Mouse (Mus musculus) hindbrain, embryonic 15.5 days (tissue): ENCODE data around the gene Rab44. TPM values are rescaled to one million over a fixed set of nuclear protein-coding genes. Genes with fewer than 3 reads are reported as not detected.
A peak's percentile ranks its signal among the peaks of the same experiment; 100 is the strongest.

Experiments used
- ATAC-seq: fragments of 200-750 bp; cut with Nextera tagmentation; 2 replicates; pipeline ENCODE4 v1.8.0; 2017; ENCODE audit warnings: low read depth, moderate number of reproducible peaks, moderate TSS enrichment; ENCODE audit not compliant: low FRiP score
- H3K27ac ChIP-seq: fragments of 300-500 bp; sonication (generic); replicated peaks from 2 replicates; pipeline ENCODE4 v1.5.1; 2015; ENCODE audit warnings: mild to moderate bottlenecking, inconsistent platforms
- H3K27me3 ChIP-seq: fragments of 300-500 bp; sonication (generic); 2 replicates; pipeline ENCODE4 v1.6.1; 2015; ENCODE audit warnings: control low read depth, inconsistent platforms
- H3K36me3 ChIP-seq: fragments of 300-500 bp; sonication (generic); 2 replicates; pipeline ENCODE4 v1.6.1; 2015; ENCODE audit warnings: control low read depth, inconsistent platforms
- H3K4me1 ChIP-seq: fragments of 300-500 bp; sonication (generic); replicated peaks from 2 replicates; pipeline ENCODE4 v1.6.1; 2015; ENCODE audit warnings: control low read depth, inconsistent platforms
- H3K4me2 ChIP-seq: fragments of 300-500 bp; sonication (generic); 2 replicates; pipeline ENCODE4 v1.6.1; 2015; ENCODE audit warnings: moderate library complexity, mild to moderate bottlenecking, inconsistent platforms
- H3K4me3 ChIP-seq: fragments of 300-500 bp; sonication (generic); 2 replicates; pipeline ENCODE4 v1.5.1; 2015; ENCODE audit warnings: mild to moderate bottlenecking, inconsistent platforms
- H3K9ac ChIP-seq: fragments of 300-500 bp; sonication (generic); 2 replicates; pipeline ENCODE4 v1.6.1; 2015; ENCODE audit warnings: inconsistent platforms
- H3K9me3 ChIP-seq: fragments of 300-500 bp; sonication (generic); 2 replicates; pipeline ENCODE4 v1.6.1; 2016; ENCODE audit warnings: control low read depth, inconsistent platforms
- WGBS: fragments of 180-500 bp; shearing (Covaris S2); methylation state at CpG from one replicate; pipeline ENCODE4 v1.1.7; 2015; 5-methylcytosine and 5-hydroxymethylcytosine counted together
- polyA plus RNA-seq: library from polyadenylated mRNA; unstranded; fragments of >200 nt; fragmentation: Nextera tagmentation; extraction: Ambion mirVana; gene quantifications from 2 replicates; pipeline ENCODE4 v1.2.1, GENCODE M21; 2015

Gene Rab44
- polyA plus RNA-seq, 1 experiment from 2014 or later: 0.09 TPM

DNA sequence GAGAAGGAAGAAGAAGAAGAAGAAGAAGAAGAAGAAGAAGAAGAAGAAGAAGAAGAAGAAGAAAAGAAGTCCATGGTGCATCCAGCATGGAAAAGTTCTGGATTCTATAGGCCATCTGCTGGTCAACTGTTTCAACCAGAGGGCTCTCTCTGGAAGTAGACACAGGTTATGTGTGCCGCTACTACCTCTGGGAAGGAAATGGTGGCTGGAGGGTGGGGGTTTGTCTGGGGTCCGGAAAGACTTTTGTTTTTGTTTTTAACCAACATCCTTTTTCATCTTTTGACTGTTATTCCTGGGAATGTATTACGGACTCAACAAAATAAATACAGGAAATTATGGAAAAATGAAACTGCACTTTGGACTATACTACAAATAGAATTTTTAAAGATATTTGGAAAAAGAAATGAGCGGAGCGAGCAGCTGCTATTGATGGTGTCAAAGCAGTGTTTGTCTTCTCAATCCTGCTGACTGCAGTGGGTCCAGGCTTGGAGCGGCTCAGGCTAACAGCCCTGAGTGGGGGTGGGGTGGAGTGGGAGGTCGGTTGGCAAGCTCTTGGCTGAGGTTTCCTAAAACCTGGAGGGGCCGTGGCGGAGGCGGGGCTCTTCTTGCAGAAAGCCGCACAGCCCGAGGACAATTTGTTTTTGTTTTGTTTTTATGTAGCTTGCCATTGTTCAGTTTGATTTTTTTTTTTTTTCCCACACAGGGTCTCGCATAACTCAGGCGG is 36.0 kb upstream of the Rab44 start:
- Histone ChIP-seq H3K9me3 (no peaks in the 10 kb centered on the region), H3K36me3 (no peaks in the 10 kb centered on the region), H3K27ac (peak overlapping the region; percentile 54; the same call in 1 of the 2 replicates), H3K4me1 (peaks cover 22% of the 10 kb centered on the region), H3K4me2 (peak overlapping the region; percentile 46), H3K4me3 (peak overlapping the region; percentile 15), H3K27me3 (peaks cover 15% of the 10 kb centered on the region; the same call in 1 of the 2 replicates), H3K9ac (no peak overlapping the region)
- ATAC-seq: peak; percentile 66; the same call in 1 of the 2 replicates
- 20% methylated on average over 14 of the region's 14 CpGs for WGBS

DNA sequence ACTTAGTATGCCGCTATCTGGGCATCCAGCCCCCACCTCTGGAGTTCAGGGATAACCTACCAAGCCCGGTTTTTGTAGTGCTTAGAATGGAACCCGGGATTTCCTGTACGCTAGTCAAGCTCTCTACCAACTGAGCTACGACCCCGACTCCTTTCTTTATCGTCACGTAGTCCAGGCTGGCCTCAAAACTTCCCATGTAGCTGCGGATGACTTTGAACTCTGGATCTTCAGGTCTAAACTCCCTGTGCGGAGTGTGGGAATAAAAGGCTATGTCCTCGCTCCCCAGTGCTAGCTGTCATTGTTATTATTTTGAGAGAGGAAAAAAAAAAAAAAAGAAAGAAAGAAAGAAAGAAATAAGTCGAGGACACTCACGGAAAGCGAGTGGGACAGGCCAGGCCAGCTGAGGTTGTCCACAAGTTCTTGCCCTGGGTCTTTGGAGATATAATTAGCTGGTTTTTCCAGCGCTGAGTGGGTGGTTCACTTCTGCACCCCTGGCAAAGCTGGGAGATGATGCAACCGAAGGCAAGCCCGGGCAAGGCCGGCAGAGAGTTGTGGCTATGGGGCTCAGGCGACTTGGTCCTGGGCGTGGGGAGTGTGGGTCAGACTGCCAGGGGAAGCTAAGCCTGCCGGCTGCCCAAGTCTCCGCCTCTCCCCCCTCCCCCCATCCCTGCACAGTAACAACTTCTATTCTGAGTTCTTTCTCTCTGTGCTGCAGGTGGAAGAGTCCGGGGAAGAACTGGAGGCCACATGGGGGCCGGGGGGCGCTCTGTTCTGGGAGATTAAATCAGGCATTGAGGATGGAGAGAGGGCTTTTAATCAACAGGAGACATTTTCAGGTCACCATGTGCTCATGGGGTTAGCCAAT is 35.2 kb upstream of the Rab44 start:
- H3K4me1 ChIP-seq: peaks cover 22% of the 10 kb centered on the region
- H3K36me3 ChIP-seq: no peaks in the 10 kb centered on the region
- peak overlapping the region; percentile 46 for H3K4me2 ChIP-seq
- H3K9me3 ChIP-seq: no peaks in the 10 kb centered on the region
- WGBS: 8% methylated on average over 25 of the region's 25 CpGs
- ATAC-seq: peak; percentile 45; the same call in 1 of the 2 replicates
- H3K4me3 ChIP-seq: peak overlapping the region; percentile 15
- H3K27ac ChIP-seq: peak overlapping the region; percentile 54; the same call in 1 of the 2 replicates
- peaks cover 15% of the 10 kb centered on the region; the same call in 1 of the 2 replicates for H3K27me3 ChIP-seq
- H3K9ac ChIP-seq: no peak overlapping the region

DNA sequence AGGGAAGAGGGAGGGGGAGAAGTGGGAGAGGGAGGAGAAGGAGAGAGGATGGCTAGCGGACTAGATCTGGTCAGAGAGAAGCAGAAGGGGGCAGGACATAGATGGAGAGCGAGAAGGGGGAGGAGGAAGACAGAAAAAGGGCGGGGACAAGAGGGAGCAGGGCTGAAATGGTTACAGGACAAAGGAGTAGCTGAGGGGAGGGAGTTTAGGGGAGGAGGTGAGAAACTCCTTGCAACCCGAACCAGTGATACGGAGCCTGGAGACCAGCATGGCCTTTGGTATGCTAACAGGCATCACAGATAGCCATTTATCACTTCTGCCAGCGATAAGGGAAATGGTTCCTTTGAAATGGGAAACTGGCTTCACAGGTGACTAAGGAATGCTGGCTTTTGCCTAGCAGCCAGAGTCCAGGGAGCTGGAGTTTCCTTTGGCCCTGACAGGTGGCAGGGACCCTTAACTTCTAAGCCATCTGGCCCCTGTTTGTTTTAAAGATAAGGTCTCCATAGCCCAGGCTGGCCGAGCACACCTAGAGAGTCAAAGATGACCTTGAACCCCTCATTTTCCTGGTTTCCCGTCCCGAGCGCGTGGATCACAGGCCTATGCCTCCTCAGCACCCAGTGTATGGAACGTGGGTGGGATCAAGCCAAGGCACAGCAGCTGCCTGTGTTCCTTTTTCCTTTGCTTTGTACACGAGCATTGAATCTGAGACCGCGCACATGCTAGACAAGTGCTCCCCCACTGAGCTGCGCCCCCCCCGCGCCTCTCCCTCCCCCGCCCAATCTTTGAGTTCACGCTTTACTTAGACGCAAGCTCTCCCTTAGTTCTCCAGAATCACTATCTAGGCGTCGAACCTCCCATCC is 33.0 kb upstream of the Rab44 start:
- Histone ChIP-seq H3K27ac (no peak overlapping the region), H3K4me2 (peak overlapping the region; percentile 40), H3K4me3 (no peak overlapping the region), H3K4me1 (peaks cover 22% of the 10 kb centered on the region), H3K36me3 (no peaks in the 10 kb centered on the region), H3K9ac (no peak overlapping the region), H3K9me3 (no peaks in the 10 kb centered on the region), H3K27me3 (peaks cover 15% of the 10 kb centered on the region; the same call in 1 of the 2 replicates)
- ATAC-seq: no peak
- WGBS: 4% methylated on average over 22 of the region's 23 CpGs

DNA sequence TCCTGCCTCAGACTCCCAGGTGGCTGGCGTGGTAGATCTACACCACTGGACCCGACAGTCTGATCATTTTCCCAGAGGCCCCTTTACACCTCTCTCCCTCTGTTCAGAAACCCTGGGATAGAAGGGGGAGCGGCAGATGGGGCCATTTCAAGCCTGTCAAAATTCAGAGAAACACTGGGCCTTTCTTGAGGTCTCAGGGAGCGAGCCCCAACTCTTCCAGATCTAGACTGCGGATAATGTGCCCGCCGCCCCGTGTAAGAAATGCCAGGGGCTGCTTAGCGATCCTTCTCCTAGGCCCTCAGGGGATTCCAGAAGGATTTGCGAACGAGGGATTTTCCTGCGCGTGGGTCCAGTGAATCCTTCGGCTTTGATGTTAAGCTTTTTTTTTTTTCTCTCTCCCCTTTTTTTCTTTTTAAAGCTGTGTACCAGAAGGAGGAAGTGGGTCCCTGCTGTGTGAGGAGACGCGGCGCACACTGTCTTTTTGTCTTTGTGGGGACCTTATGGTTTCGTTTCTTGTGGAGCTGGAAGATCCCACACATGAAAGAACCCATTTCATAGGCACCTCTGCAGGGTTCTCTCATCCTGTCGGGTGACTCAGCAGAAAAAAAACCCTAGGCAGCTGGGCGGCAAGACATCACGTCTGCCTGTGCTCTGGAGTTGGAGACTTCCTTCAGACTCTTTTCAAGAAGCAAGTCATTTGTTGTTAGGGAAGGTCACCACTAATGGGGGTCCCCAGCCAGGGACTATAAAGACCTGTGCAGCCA is 32.1 kb upstream of the Rab44 start:
- Histone ChIP-seq H3K4me1 (peaks cover 22% of the 10 kb centered on the region), H3K36me3 (no peaks in the 10 kb centered on the region), H3K9ac (no peak overlapping the region), H3K4me3 (no peak overlapping the region), H3K9me3 (no peaks in the 10 kb centered on the region), H3K27me3 (peaks cover 15% of the 10 kb centered on the region; the same call in 1 of the 2 replicates), H3K27ac (no peak overlapping the region), H3K4me2 (peak overlapping the region; percentile 40)
- 4% methylated on average over 21 of the region's 21 CpGs for WGBS
- ATAC-seq: peak; percentile 29; the same call in 1 of the 2 replicates

DNA sequence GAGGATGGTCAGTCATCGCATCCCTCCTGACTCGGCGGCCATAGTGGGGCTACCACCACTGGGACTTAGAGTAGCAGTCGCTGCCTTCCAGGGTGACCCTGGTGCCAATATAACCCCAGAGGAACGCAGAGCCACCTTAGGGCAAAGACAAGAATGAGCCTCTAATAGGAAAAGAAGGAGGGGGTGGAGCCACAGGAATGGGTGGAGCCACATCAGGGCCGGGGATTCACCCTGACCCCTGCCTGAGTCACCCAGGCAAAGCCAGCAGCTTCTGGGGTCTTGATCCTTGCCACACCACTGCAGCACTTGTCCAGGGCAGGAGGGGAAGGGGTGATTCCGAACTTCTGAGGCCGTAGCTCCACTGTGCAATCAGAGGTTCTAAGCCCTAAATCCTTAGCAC is 30.4 kb upstream of the Rab44 start:
- peaks cover 17% of the 10 kb centered on the region for H3K4me1 ChIP-seq
- ATAC-seq: no peak
- H3K9me3 ChIP-seq: no peaks in the 10 kb centered on the region
- no peak overlapping the region for H3K27ac ChIP-seq
- H3K36me3 ChIP-seq: no peaks in the 10 kb centered on the region
- H3K9ac ChIP-seq: no peak overlapping the region
- H3K4me2 ChIP-seq: no peak overlapping the region
- WGBS: 92% methylated on average over 8 of the region's 8 CpGs
- H3K4me3 ChIP-seq: no peak overlapping the region
- peaks cover 15% of the 10 kb centered on the region; the same call in 1 of the 2 replicates for H3K27me3 ChIP-seq

DNA sequence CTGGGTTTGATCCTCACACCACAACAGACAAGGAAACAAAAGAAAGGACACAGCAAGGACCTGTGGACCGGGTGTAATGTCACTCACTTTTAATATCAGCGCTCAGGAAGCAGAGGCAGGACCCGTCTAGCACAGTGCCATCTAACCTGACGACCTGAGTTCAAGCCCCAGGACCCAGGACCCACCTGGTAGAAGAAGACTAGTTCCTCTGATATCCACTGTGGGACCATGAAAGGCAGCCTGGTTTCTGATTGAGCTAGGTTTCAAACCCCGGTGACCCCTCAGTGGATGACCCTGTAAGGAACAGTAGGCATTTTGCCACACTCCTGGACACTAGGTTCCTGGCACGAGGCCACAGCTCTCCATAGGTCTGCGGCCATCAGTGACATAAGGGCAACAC is 29.3 kb upstream of the Rab44 start:
- Histone ChIP-seq H3K9ac (no peak overlapping the region), H3K9me3 (no peaks in the 10 kb centered on the region), H3K27ac (no peak overlapping the region), H3K4me2 (no peak overlapping the region), H3K27me3 (peaks cover 15% of the 10 kb centered on the region; the same call in 1 of the 2 replicates), H3K4me3 (no peak overlapping the region), H3K36me3 (no peaks in the 10 kb centered on the region), H3K4me1 (peaks cover 17% of the 10 kb centered on the region)
- no peak for ATAC-seq
- 95% methylated on average over 7 of the region's 7 CpGs for WGBS

DNA sequence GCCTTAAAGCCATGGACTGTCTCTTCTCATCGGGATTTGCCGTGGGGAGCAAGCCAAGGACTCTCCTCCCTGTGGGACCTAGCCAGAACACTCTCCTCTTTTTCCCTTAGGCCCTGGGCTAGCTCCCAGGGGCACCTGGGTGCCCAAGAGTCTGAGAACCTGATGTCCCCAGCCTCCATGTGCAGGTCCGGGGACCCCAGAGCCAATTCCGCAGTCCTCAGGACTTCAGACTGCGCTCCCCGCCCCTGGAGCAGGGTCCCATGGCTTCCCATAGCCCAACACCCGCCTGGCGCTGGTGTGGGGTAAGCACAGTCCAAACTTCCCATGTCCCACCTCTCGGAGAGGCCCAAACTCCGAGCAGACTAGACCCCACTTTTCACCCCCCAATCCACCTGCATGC is 28.7 kb upstream of the Rab44 start:
- no peaks in the 10 kb centered on the region for H3K9me3 ChIP-seq
- WGBS: 83% methylated on average over 10 of the region's 10 CpGs

DNA sequence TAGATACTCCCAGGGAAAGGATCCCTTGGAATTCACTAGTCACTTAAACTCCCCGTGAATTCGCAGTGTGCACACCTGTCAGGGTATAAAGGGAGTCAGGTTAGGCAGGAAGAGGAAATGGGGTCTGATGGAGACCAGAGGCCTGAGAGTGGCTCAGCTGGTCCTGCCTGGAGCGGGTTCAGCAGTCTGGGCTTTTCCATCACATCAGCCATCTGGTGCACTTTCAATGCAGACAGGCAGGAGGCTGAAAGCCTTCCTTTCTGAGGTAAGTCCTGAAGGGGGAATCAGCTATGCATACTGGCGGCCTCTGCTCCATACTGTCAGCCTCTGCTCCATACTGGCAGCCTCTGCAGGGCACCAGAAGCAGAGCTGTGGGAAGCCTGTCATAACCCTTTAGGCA is 27.0 kb upstream of the Rab44 start:
- no peak overlapping the region for H3K4me2 ChIP-seq
- H3K9me3 ChIP-seq: no peaks in the 10 kb centered on the region
- H3K36me3 ChIP-seq: no peaks in the 10 kb centered on the region
- peaks cover 4% of the 10 kb centered on the region; the same call in 1 of the 2 replicates for H3K4me1 ChIP-seq
- no peak for ATAC-seq
- H3K9ac ChIP-seq: no peak overlapping the region
- H3K4me3 ChIP-seq: no peak overlapping the region
- 68% methylated on average over 4 of the region's 4 CpGs for WGBS
- 0 out of 2 replicates have a peak, but pooled peaks cover 8% of the 10 kb centered on the region for H3K27me3 ChIP-seq
- H3K27ac ChIP-seq: no peak overlapping the region

More for the DNA sequence above, 28.7 kb upstream of the Rab44 start:
- Histone ChIP-seq H3K9ac (no peak overlapping the region), H3K4me3 (no peak overlapping the region), H3K27ac (no peak overlapping the region), H3K4me1 (peaks cover 17% of the 10 kb centered on the region), H3K36me3 (no peaks in the 10 kb centered on the region), H3K4me2 (no peak overlapping the region), H3K27me3 (peaks cover 11% of the 10 kb centered on the region; the same call in 1 of the 2 replicates)
- ATAC-seq: no peak

DNA sequence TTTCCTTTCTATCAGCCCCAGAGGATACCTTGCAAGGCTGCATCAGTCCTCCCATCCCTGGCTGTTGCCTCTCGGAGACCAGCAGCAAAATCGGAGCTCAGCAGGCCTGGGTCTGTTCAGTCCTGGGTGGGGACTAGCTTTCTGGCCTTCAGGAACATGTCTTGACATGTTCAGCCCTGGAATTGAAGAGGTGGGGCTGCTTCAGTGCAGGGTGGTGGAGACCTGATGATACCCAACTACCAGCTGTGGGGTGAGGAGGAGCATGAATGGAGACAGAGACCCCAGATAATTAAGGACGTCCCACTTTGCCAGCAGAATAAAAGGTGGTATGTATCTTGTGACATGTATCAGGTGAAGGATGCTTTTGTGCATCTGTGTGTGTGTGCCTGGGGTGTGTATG is 23.2 kb upstream of the Rab44 start, which contains the start of gene Cdkn1a:
TSS of gene Cdkn1a (plus strand) at position 201 of the 400 bp plus-strand sequence.
- no peak for ATAC-seq
- no peak within 1 kb of the TSS for H3K27ac ChIP-seq
- no peak within 1 kb of the TSS for H3K9ac ChIP-seq
- H3K36me3 ChIP-seq: no peaks in the 10 kb centered on the region
- no peak within 1 kb of the TSS for H3K4me2 ChIP-seq
- no peaks in the 10 kb centered on the region for H3K9me3 ChIP-seq
- H3K4me1 ChIP-seq: peaks cover 23% of the 10 kb centered on the region
- peaks cover 7% of the 10 kb centered on the region; the same call in 1 of the 2 replicates for H3K27me3 ChIP-seq
- no peak within 1 kb of the TSS for H3K4me3 ChIP-seq
- 84% methylated on average over 3 of the region's 3 CpGs for WGBS

DNA sequence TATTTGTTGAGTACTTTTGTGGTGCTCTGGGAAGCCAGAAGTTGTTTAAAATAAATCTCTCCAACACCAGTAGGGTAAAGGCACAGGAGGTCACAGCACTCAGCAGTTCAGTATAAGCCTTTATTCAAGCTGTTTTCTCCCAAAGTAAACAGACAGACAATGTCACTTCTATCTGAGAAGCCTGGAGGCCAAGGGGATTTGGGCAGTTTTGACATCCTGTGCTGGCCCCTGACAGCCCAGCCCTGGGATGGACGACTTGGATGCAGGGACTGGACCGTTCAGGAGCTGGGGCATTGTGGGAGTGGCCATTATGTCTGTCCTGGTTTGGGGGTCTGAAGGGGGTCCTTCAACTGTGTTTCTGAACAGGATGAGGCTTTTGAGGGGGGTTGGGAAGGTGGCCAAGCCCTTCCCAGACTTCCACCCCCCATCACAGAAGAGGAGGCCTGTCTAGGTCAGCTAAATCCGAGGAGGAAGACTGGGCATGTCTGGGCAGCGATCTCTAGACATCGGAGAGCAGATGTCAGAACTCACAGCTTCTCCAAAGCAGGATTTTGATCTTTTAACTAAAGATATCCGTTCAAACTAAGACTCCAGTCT is 22.5 kb upstream of the Rab44 start:
- WGBS: 50% methylated on average over 6 of the region's 6 CpGs
- no peaks in the 10 kb centered on the region for H3K36me3 ChIP-seq

More for the DNA sequence above, 22.5 kb upstream of the Rab44 start:
- no peak for ATAC-seq
- Histone ChIP-seq H3K27ac (no peak overlapping the region), H3K4me2 (no peak overlapping the region), H3K9me3 (no peaks in the 10 kb centered on the region), H3K9ac (no peak overlapping the region), H3K4me3 (no peak overlapping the region), H3K27me3 (peaks cover 7% of the 10 kb centered on the region; the same call in 1 of the 2 replicates), H3K4me1 (peaks cover 23% of the 10 kb centered on the region)
